Mouse (Mus musculus) MEL (cell line): ENCODE results near the gene Gtf3c2.

Source experiments
- CTCF ChIP-seq, 3 experiments: IDR thresholded peaks in 2 of 3; conservative IDR thresholded peaks in 1 of 3; 2 replicates each; pipeline ENCODE4 v1.5.1; 2011 to 2012; ENCODE audit warnings: low read length in 3 of 3, low read depth in 2 of 3, mild to moderate bottlenecking in 2 of 3, improper control_type of control experiment in 1 of 3, inconsistent platforms in 1 of 3, mixed read lengths in 1 of 3, moderate library complexity in 1 of 3; ENCODE audit not compliant: control insufficient read depth in 1 of 3, insufficient read depth in 1 of 3, poor library complexity in 1 of 3, severe bottlenecking in 1 of 3
- EP300 ChIP-seq, 2 experiments: IDR thresholded peaks; 2 replicates each; pipeline ENCODE4 v1.6.1; 2011; ENCODE audit warnings: improper control_type of control experiment in 2 of 2, low read length in 2 of 2, low read depth in 1 of 2, mild to moderate bottlenecking in 1 of 2
- GATA1 ChIP-seq: IDR thresholded peaks from 2 replicates; pipeline ENCODE4 v1.6.1; 2011; ENCODE audit warnings: low read depth, low read length, improper control_type of control experiment
- HCFC1 ChIP-seq: IDR thresholded peaks from 2 replicates; pipeline ENCODE4 v1.6.1; 2012; ENCODE audit warnings: low read depth, mild to moderate bottlenecking, inconsistent platforms, low read length, improper control_type of control experiment, moderate library complexity
- MAFK ChIP-seq: IDR thresholded peaks from 2 replicates; pipeline ENCODE4 v1.6.1; 2011; ENCODE audit warnings: low read depth, mild to moderate bottlenecking, low read length, improper control_type of control experiment, borderline replicate concordance
- MYC ChIP-seq: IDR thresholded peaks from 2 replicates; pipeline ENCODE4 v1.6.1; 2011; ENCODE audit warnings: low read depth, mild to moderate bottlenecking, low read length, improper control_type of control experiment, moderate library complexity
- POLR2A ChIP-seq, 2 experiments: IDR thresholded peaks; 2 replicates each; pipeline ENCODE4 v1.6.1; 2011 to 2012; ENCODE audit warnings: low read length in 2 of 2, mild to moderate bottlenecking in 2 of 2, control low read depth in 1 of 2, improper control_type of control experiment in 1 of 2, low read depth in 1 of 2, moderate library complexity in 1 of 2; ENCODE audit not compliant: control insufficient read depth in 1 of 2, insufficient read depth in 1 of 2, poor library complexity in 1 of 2
- POLR2AphosphoS5 ChIP-seq: IDR thresholded peaks from 2 replicates; pipeline ENCODE4 v1.6.1; 2012; ENCODE audit warnings: low read depth, borderline replicate concordance, mild to moderate bottlenecking, inconsistent platforms, low read length, moderate library complexity, mixed read lengths
- SIN3A ChIP-seq: IDR thresholded peaks from 2 replicates; pipeline ENCODE4 v1.6.1; 2012; ENCODE audit warnings: low read length, improper control_type of control experiment, inconsistent platforms
- USF1 ChIP-seq: IDR thresholded peaks from 2 replicates; pipeline ENCODE4 v1.6.1; 2014; ENCODE audit warnings: low read depth, mild to moderate bottlenecking, inconsistent platforms, low read length, improper control_type of control experiment, moderate library complexity
- ZC3H11A ChIP-seq: IDR thresholded peaks from 2 replicates; pipeline ENCODE4 v1.6.1; 2012; ENCODE audit warnings: low read depth, mild to moderate bottlenecking, inconsistent platforms, low read length, improper control_type of control experiment
- ZNF384 ChIP-seq: IDR thresholded peaks from 2 replicates; pipeline ENCODE4 v1.6.1; 2012; ENCODE audit warnings: low read depth, mild to moderate bottlenecking, inconsistent platforms, low read length, improper control_type of control experiment

GRCm38 (mm10) chr5:31199321-31199892, 19.5 kb upstream of the Gtf3c2 start:
- TF ChIP-seq MYC = no peak
- no peak for TF ChIP-seq ZNF384
- no peak for TF ChIP-seq CTCF (IDR thresholded peaks at IDR 0.05 in 2 of 3, conservative IDR thresholded peaks at IDR 0.05 in 1 of 3; ENCODE audit: control insufficient read depth in 1 of 3, insufficient read depth in 1 of 3, low read depth in 2 of 3, low read length in 3 of 3, poor library complexity in 1 of 3, severe bottlenecking in 1 of 3)
- peak; percentile 18 to 43; a peak in 1 of 4 replicates for TF ChIP-seq POLR2A (IDR thresholded peaks at IDR 0.05; ENCODE audit: control insufficient read depth in 1 of 2, insufficient read depth in 1 of 2, low read depth in 1 of 2, low read length in 2 of 2, poor library complexity in 1 of 2)
- TF ChIP-seq GATA1 = no peak
- TF ChIP-seq ZC3H11A = no peak
- no peak for TF ChIP-seq USF1
- TF ChIP-seq HCFC1 = no peak
- no peak for TF ChIP-seq MAFK
- TF ChIP-seq SIN3A = no peak
- no peak for TF ChIP-seq EP300 (IDR thresholded peaks at IDR 0.05; ENCODE audit: low read depth in 1 of 2, low read length in 2 of 2)
- no peak for TF ChIP-seq POLR2AphosphoS5
